Mouse (Mus musculus): ENCODE results near the gene Atrip. TPM values are rescaled to one million over a fixed set of nuclear protein-coding genes. Genes with fewer than 3 reads are reported as not detected.

Gene Atrip
- total RNA-seq, 2 experiments from 2014 or later = 7.6 to 11.6 TPM

DNA sequence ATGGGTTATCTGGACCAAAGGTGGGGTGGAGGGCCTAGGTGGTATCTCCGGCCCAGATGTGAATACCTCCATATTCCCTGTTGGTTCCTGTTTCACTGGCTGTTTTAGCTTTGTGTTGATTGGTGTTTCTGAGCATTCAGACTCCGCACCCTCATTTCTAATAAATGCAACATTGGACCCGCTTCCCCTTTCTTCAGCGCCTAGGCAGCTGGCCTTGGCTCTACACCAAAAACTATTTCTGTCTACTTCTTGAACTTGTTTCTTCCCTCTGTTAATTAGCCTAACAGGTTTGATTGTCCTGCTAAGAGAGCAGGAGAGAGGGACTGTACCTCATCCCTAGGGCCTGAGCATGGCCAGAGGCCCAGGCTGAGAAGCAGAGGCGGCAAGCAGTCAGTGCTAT lies 16.4 kb downstream of the Atrip start:
- no peak for DNase-seq

DNA sequence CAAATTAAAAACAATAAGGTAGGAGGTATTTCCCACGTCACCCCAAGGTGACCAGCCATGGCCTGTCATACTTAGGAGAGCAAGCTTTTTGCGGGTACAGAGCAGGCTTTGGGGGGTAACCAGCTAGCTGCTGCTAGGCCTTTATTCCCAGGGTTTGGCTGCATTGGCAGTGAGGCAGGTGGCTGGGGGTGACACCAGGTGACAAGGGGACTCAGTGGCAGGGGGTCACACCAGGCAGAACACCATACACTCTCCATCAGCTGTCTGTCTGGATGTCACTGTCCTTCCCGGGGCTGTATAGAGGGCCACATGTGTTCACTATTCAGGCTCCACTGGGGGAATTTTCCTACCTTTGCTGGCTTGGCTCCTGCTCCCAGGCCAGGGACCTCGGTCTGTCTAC lies 17.0 kb downstream of the Atrip start:
- DNase-seq = no peak

DNA sequence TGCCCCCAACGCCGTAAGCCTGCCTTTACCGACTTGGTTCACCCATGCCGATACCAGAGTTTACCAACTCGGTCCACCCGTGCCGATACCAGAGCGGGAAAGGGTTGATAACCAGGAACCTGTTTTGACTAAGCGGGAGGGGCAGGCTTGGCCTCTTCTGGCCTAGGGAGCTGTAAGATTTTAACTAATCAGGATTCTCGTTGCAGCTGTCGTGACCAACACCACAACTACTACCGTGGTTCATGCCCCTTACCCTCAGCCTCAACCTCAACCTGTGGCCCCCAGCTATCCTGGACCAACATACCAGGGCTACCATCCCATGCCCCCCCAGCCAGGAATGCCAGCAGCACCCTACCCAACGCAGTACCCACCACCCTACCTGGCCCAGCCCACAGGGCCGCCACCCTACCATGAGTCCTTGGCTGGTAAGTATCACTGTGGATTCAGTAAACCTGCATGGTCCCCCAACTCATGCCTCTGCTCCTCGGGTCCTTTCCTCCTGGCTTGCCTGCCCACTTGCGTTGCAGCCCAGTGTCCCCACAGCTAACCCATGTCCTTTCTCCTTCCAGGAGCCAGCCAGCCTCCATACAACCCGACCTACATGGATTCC lies 17.7 kb downstream of the Atrip start:
- no peak for DNase-seq

DNA sequence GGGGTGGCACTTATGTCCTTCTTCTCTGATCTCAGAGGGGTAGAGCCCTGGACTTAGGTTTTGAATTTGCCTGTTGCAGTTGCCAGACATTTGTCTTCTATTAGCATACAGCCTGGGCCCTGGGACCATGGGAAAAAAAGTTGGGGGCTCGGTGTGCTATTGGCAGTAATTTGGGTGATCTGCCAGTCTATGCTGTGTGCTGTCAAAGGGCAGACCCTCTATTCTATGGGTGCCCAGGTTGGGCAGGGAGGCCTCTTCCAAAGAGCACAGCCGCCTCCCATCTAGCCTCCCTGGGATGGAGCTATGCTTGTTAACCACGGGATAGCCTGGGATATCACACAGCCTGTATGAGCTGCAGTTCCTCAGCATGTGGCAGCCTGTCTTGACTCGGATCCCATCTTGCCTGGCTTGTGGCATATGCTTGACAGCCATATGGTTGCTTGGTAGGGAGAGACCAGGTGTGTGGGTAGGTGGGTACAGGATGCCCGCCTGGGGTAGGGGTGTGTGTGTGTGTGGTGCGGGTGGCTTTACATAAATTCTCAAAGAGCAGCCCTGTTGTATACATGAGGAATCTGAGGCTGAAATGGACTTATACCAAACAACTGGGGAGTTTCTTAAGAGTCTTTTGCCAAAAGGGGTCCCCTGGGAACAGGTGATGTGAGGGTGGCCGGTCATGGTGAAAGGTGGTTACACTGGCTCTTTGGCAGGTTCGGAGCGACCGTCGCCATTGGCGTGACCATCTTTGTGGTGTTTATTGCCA lies 18.5 kb downstream of the Atrip start:
- DNase-seq = no peak

DNA sequence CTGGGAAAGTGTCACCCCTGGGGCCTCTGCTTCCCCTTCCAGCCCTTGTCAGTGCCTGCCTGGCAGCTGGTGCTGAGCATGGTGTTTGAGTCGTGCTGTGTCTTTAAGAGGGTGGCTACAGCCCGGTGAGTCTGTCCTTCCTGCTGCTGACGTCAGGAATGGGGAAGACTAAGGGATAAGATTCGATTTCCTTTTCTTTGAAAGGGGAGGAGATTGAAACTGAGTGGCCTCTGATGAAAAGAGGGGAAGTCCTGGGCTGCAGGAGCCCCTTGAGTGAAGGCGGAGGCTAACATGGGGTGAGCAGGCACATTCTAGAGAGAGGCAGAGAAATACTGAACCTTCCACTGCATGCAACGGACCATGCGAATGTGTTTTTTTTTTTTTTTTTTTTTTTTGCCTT lies 19.2 kb downstream of the Atrip start:
- DNase-seq = peak; percentile 43

DNA sequence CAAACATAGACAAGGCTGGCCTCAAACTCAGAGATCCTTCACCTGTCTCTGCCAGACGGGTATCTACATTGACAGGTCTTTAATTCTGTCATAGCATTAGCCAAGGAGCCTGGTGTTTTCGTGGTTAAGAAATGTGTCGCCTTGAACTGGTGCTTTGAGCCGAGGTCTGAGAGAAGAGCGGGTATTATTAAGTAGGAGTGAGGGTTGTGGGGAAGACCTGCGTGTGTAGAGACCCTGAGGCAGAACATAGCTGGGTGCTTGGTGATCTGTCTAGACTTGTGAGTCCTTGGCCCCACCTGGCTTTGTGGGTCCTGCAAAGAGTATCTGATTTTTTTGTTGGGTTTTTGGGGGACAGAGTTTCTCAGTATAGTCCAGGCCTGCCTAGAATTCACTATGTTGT lies 20.1 kb downstream of the Atrip start:
- no peak for DNase-seq

DNA sequence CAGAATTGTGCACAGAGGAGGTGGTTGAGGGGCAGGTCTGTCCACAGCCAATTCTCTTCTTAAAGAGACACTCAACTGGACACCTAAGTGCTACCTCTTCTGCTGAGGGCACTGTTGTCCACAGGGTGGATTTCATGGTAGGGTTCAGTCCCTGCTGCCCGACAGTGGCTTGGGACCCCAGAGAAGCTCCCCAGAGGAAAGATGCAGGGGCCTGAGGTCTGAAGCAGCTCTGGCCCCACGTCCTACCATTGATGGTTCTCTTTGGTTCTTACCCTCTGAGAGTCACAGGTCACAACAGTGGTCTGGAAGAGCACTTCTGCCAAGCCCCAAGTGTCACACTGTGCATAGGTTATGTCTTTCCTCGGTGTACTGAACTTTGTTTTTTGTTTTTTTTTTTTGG lies 20.6 kb downstream of the Atrip start:
- DNase-seq = no peak

DNA sequence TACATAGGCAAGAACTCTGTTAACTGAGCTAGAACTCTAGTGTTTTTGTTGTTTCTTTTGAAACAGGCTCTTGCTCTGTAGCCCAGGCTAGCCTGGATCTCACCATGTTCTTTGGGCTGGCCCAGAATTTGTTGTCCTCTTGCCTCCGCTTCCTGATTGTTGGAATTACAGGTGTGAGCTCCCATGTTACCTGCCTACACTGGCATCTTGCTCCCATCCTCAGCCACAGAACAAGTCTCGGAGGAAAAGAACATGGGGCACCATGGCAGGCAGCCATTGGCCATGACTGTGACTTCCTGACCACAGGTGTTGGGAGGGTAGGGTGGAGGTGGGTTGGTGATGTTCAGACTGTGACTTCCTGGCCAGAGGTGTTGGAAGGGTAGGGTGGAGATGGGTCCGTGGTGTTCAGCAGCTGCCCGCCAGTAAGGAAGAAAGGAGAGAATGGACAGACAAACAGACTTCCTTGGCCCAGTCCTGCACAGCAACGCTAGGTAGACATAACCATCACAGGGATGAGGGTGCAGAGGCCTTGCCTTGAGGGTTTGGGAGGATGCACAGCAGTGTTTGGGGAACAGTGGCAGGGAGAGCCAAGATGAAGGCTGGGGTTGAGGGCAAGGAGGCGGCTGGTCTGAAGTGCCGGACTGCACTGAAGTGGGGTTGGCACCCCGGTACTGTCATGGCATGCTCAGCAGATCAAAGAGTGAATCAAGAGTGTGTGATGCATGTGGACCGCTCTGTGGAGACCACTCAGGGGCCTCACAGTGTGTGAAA lies 21.2 kb downstream of the Atrip start:
- no peak for DNase-seq

DNA sequence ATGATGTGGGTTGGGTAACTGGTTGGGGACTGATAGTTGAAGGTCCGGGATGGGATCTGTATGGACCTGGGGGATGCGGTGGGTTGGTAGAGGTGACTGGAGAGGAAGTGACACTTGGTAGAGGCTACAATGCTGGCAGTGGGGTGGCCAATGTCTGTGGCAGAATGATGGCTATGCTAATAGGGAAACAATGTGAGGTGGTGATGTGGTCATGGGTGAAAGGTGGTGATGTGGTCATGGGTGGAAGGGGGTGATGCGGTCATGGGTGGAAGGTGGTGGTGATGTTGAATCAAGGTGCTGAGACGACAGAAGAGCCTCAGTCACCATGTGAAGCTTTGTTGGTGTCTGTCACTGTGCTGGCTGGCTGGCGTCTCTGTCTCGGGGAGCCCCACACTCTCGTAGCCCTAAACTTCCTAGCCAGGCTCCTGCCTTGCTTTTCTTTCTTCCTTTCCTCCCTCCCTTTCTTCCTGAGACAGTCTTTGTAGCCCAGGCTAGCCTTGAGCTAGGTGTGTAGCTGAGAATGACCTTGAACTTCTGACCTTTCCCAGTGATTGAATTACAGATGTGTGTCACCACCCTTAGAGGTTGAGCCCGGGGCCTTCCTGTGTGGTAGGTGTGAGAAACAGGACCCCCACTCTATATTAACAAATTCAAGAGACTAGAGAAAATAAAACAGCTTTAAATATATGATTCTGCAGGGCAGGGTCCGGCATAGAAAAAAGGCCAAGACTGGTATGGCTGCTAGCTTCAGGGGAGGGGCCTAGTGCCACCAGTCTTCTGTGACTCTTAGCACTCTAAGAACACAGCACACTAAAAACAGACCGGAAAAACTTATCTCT lies 22.1 kb downstream of the Atrip start:
- no peak for DNase-seq

DNA sequence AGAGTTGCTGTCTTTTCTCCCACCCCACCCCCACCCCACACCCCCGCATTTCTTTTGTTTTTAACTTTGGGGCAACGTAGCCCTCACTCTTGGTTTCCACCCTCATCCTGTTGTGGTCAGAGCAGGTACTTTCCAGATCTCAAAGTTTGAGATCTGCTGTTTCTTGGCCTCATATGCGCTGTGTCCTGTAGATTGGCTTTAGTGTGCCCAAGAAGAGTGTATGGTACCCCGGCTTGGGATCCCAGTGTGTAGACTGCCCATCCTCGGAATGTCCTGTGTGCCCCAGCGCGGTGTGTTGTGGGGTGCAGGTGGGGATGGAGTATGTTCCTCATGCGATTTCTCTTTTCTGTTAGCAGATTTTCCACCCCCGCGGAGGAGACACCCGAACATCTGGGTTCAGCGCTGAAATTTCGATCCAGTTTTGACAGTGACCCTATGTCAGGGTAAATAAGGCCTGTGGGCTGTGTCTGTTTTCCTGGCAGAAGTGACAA lies 22.9 kb downstream of the Atrip start:
- DNase-seq = no peak

DNA sequence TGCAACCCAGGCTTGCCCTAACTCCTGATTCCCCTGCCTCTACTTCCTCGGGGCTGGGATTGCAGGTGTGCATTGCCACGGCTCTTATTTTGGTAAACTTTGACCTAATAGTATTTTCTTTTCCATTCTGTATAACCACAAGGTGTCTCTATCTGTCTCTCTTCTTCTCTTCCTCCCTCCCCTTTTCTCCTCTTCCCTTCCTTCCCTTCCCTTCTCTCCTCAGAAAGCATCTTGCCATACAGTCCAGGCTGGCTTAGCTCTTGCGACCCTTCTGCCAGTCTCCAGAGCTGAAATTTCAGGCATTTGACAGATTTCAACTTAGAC lies 23.3 kb downstream of the Atrip start:
- no peak for DNase-seq

DNA sequence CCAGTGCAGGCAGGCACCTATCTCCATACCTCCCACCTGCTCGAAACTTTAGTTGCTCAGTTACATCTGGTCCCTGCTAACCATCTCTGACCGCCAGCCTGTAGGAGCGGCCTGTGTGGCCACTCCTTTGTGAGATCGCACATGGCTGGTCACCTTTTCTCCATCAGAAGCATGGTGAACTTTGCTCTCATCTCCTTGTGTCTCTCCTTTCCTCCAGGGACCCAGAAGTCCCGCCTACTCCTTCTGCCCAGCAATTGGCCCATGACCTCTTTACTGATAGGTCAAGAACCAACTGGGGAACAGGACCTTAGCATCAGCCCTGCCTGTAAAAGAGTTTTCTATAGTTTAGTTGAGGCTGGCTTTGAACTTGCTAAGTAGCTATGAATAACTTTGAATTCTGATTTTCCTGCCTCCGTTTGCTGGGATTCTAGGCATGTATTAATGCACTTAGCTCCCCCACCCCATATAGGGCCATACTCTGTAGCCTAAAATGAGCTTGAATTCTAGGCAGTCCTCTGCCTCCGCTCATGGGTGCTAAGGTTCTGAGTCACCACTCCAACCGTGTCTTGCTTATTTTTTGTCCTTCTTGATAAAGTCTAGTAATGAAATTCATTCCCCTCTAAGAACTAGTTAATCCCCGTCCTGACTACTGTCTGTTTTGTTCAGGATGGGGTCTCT lies 23.8 kb downstream of the Atrip start:
- no peak for DNase-seq

DNA sequence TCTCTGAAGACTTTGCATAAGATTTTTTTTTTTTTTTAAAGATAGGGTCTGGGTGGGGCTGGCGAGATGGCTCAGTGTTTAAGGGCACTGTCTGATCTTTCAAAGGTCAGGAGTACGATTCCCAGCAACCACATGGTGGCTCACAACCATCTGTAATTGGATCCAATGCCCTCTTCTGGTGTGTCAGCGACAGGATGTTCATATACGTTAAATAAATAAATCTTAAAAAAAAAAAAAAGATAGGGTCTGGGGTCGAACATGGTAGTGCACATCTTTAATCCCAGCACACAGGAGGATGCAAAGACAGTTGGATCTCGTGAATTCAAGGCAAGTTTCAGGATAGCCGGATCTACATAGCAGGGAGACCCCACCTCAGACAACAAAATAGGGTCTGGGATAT lies 24.6 kb downstream of the Atrip start:
- no peak for DNase-seq

DNA sequence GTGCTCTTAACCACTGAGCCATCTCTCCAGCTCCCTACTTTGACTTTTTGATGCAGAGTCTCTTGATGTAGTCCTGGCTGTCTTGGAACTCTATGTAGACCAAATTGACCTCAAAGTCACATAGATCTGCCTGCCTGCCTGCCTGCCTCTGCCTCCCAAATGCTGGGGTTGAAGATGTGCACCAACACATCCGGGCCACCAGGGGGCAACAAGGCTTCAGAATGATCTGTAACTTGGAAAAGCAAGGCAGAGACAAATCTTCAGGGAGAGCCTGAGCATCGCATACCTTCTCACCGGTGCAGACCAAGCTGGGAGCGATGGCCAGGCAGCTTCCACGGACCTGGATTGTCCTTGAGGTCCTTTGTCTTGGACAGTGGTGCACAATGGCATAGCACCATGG lies 27.6 kb downstream of the Atrip start:
- peak; percentile 45 for DNase-seq

DNA sequence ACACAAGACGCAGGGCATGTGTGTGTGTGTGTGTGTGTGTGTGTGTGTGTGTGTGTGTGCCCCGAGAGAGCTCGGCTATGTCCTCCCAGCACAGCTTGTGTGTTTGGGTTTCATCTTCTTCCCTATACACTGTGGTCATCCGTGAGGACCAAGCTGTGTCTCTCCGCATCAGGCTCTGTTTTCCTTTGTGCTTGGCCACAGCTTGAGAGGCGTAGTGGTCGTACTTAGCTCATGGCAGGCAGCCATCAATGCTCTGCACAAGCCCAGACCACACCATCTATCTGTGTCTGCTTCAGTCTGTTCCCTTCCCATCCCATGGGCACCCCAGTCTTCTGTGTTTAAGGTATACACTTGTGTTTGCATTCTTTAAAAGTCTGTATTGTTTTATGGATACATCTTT lies 32.6 kb downstream of the Atrip start:
- no peak for DNase-seq

DNA sequence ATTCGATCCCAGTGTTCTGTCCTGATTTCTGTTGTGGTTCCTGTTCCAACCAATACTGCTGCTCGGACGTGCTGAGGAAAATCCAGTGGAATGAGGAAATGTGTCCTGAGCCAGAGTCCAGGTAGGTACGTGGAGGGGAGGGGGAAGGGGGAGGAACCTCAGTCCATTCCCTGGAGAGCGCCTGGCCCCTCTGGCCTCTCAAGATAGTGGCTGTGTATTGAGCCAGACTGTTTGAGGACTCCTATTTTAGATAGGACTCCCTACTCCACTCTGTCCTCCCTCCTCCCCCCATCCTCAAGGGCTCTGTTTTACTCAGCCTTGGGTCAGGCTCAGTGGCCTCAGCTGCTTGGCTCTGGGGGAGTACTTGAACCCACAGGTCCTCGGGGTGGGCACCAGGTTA lies 33.0 kb downstream of the Atrip start:
- DNase-seq = no peak

DNA sequence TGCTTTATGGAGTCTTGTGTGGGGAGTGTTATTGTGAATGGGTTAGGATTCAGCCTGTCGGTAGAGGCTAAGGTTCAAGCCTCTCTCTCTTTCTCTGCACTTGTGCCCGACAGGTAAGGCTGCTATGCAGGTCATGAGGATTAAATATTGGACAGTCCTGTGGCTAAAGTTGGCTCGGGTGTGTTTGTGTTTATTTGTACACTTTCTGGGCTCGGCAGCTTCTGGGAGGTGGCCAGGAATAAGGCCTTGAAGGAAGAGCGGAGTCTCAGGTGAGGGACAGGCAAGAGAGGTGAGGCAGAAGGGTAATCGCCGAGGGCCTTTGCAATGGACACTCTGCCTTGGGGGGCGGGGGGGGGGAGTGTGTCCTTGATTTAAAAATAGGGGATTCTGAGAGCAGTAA lies 33.7 kb downstream of the Atrip start:
- no peak for DNase-seq

DNA sequence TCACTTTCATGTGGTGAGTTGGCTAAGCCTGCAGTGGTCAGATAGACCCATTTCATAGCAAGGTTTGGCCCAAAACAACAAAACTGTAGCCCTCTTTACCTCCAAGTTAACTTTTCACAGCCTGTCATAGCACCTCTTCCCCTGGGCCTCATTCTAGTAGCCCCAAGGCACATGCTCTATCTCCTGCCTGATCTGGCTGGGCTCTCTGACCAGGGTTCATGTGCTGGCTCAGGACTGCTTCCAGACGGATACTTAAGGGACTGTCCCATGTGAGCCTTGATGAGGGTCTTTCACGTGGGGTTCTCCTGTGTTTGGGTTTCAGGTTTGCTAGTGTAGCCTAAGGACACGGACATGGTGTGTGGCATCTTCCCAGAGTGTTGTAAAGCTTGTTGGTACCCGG lies 34.2 kb downstream of the Atrip start:
- DNase-seq = no peak

DNA sequence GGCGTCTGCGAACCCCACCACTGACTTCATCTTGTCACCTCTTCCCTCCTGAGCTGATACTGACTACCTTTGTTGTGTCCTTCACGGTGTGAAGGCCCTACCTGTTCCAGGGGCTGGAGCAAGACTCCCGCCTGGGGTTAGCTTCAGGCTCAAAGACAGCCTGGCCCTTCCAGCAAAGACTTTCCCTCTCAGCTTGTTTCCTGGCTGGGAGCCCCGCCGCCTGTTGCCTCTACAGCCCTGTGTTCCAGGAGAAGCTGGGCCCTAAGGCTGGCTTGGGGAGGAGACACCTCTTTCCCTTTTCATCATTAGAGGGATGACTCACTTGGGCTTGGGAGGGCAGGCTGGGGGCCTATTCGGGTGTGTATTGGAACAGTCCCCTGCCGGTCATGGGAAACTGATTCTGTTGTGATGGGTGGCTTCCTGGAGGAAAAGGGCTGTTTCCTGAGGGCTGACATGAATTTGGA lies 35.0 kb downstream of the Atrip start:
- DNase-seq = peak; percentile 66

DNA sequence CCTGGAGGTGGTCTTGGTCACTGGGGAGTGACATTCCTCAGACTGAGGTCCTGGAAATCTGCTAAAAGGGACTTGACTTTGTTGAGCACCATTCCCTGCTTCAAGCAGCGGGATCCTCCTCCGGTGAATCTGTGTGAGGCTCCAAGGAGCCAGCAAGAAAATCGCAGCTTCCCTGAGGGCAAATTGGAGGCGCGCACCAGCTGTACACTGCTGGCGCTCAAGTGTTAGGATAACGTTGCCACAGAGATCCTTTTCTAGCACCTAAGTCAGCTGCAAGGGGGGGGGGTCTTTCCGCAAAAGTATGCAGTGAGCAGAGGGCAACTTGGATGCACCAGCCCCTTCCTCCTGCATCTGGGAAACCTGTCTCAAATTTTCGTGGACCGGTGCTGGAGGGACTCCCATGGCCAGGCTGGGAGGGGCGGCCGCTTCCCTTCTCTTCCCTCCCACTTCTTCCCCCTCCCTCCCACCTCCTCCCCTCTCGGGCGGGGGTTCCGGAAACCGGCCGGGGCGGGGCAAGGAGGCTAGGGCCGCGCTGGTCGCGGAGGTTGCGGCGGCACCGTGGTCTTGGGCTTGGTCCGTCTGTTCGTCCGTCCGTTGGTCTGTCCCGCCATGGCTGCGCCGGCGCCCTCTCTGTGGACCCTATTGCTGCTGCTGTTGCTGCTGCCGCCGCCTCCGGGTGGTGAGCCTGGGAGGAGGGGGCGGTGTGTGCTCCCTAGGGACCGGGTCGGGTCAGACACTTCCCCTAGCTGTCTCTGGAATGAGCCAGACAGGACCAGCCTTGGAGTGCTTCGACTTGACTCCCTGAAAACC lies 35.6 kb downstream of the Atrip start, which contains the start of gene Shisa5:
TSS of gene Shisa5 (plus strand) at position 480 of the 810 bp plus-strand sequence.
- peak; percentile 83 for DNase-seq

DNA sequence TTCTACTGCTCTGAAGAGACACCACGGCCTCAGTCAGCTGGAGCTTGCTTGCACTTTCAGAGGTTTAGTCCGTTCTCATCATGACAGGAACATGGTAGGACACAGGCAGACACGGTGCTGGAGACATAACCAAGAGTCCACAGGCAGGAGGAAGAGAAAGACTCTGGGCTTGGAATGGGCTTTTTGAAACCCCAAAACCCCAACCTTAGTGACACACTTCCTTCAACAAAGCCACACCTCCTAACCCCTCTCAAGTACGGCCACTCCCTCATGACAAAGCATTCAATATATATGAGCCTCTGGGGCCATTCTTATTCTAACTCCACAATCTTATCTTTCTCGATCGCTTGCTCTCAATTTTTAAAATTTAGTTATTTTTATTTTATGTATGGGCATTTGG lies 41.5 kb downstream of the Atrip start:
- no peak for DNase-seq
